Mouse (Mus musculus) myocyte (in vitro differentiated cells): Measurements from ENCODE around the gene Rpl23. TPM values are rescaled to one million over a fixed set of nuclear protein-coding genes. Genes with fewer than 3 reads are reported as not detected.

Experiments used
- H3K27me3 ChIP-seq: one replicate; pipeline ENCODE4 v1.6.1; 2011; ENCODE audit not compliant: control insufficient read depth, insufficient read depth, insufficient read length
- H3K36me3 ChIP-seq: one replicate; pipeline ENCODE4 v1.6.1; 2011; ENCODE audit not compliant: control insufficient read depth, insufficient read depth
- H3K4me2 ChIP-seq: one replicate; pipeline ENCODE4 v1.6.1; 2011; ENCODE audit warnings: low read depth, control low read depth
- H3K4me3 ChIP-seq: one replicate; pipeline ENCODE4 v1.5.1; 2011; ENCODE audit warnings: mild to moderate bottlenecking, control low read depth, moderate library complexity
- H3K79me2 ChIP-seq: one replicate; pipeline ENCODE4 v1.6.1; 2011; ENCODE audit not compliant: control insufficient read depth, insufficient read depth
- H3ac ChIP-seq: one replicate; pipeline ENCODE4 v1.6.1; 2011; ENCODE audit not compliant: control insufficient read depth, insufficient read length
- CEBPB ChIP-seq: IDR thresholded peaks from 2 replicates; pipeline ENCODE4 v1.6.1; 2011; ENCODE audit warnings: mild to moderate bottlenecking, moderate library complexity; ENCODE audit not compliant: poor library complexity, insufficient read depth, severe bottlenecking
- E2F4 ChIP-seq: IDR thresholded peaks from one replicate; pipeline ENCODE4 v1.6.1; 2011; ENCODE audit warnings: mild to moderate bottlenecking, control low read depth, moderate library complexity; ENCODE audit not compliant: insufficient read depth
- MAX ChIP-seq: IDR thresholded peaks from one replicate; pipeline ENCODE4 v1.6.1; 2011; ENCODE audit warnings: low read depth, mild to moderate bottlenecking, control low read depth
- MYOD1 ChIP-seq, 3 experiments: IDR thresholded peaks; one replicate each; pipeline ENCODE4 v1.6.1; 2011; ENCODE audit warnings: control low read depth in 2 of 3, low read depth in 2 of 3, mild to moderate bottlenecking in 2 of 3, moderate library complexity in 1 of 3; ENCODE audit not compliant: insufficient read length in 2 of 3, control insufficient read depth in 1 of 3
- MYOG ChIP-seq, 3 experiments: IDR thresholded peaks; one replicate each; pipeline ENCODE4 v1.6.1; 2011; ENCODE audit warnings: control low read depth in 2 of 3, low read depth in 2 of 3, mild to moderate bottlenecking in 2 of 3; ENCODE audit not compliant: insufficient read length in 2 of 3, control insufficient read depth in 1 of 3, insufficient read depth in 1 of 3
- POLR2A ChIP-seq: IDR thresholded peaks from one replicate; pipeline ENCODE4 v1.6.1; 2011; ENCODE audit warnings: low read depth, mild to moderate bottlenecking, control low read depth, moderate library complexity; ENCODE audit not compliant: insufficient read length
- POLR2AphosphoS2 ChIP-seq: IDR thresholded peaks from one replicate; pipeline ENCODE4 v1.6.1; 2011; ENCODE audit warnings: low read depth, control low read depth; ENCODE audit not compliant: insufficient read length
- REST ChIP-seq: IDR thresholded peaks from one replicate; pipeline ENCODE4 v1.6.1; 2011; ENCODE audit warnings: mild to moderate bottlenecking, control low read depth, moderate library complexity; ENCODE audit not compliant: insufficient read depth, insufficient read length
- SRF ChIP-seq: IDR thresholded peaks from one replicate; pipeline ENCODE4 v1.6.1; 2011; ENCODE audit warnings: low read depth; ENCODE audit not compliant: control insufficient read depth, insufficient read length
- TCF12 ChIP-seq: IDR thresholded peaks from one replicate; pipeline ENCODE4 v1.6.1; 2011; ENCODE audit warnings: mild to moderate bottlenecking, control low read depth; ENCODE audit not compliant: poor library complexity, insufficient read depth, severe bottlenecking
- TCF3 ChIP-seq: IDR thresholded peaks from one replicate; pipeline ENCODE4 v1.6.1; 2011; ENCODE audit warnings: low read depth, control low read depth; ENCODE audit not compliant: insufficient read length
- USF1 ChIP-seq: IDR thresholded peaks from one replicate; pipeline ENCODE4 v1.6.1; 2011; ENCODE audit warnings: low read depth, mild to moderate bottlenecking, control low read depth, moderate library complexity
- polyA plus RNA-seq: library from polyadenylated mRNA; unstranded; fragments of >200 nt; fragmentation: generic; extraction: Trizol; gene quantifications from one replicate; pipeline ENCODE4 v1.2.1, GENCODE M21; 2012; ENCODE audit warnings: missing spikeins

Gene Rpl23
- polyA plus RNA-seq, 1 experiment: 1,321 TPM

DNA sequence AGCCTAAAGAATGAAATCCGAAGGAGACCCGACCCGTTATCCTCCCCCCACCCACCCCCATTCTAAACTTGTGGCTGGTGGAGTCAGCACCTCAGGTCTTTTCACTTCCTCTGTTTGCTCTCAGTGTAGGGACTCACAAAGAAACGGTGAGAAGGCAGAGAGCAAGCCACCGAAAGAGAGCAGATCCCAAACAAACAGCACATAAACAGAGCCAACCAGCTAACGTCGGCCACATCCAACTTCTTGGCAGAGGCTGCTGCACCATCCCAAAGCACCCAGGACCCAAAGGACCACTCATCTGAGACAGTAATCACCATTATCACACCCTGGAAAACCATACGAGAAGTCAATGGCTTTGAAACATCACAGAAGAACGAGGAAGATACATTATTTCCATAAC lies 38.8 kb downstream of the Rpl23 start:
- H3ac ChIP-seq: peak overlapping the region; percentile 57
- H3K4me3 ChIP-seq: peak overlapping the region; percentile 44
- H3K79me2 ChIP-seq: peaks cover 58% of the 10 kb centered on the region
- peak overlapping the region; percentile 95 for H3K4me2 ChIP-seq
- peaks cover 6% of the 10 kb centered on the region for H3K36me3 ChIP-seq
- TF ChIP-seq TCF3 (no peak), USF1 (no peak), E2F4 (no peak), REST (no peak), TCF12 (no peak), POLR2AphosphoS2 (no peak), MYOD1 (IDR thresholded peaks at IDR 0.05; ENCODE audit: control insufficient read depth in 1 of 3, insufficient read length in 2 of 3, low read depth in 2 of 3) (no peak), SRF (no peak), MYOG (IDR thresholded peaks at IDR 0.05; ENCODE audit: control insufficient read depth in 1 of 3, insufficient read depth in 1 of 3, insufficient read length in 2 of 3, low read depth in 2 of 3) (no peak), CEBPB (no peak), MAX (no peak), POLR2A (no peak)
- H3K27me3 ChIP-seq: no peaks in the 10 kb centered on the region

DNA sequence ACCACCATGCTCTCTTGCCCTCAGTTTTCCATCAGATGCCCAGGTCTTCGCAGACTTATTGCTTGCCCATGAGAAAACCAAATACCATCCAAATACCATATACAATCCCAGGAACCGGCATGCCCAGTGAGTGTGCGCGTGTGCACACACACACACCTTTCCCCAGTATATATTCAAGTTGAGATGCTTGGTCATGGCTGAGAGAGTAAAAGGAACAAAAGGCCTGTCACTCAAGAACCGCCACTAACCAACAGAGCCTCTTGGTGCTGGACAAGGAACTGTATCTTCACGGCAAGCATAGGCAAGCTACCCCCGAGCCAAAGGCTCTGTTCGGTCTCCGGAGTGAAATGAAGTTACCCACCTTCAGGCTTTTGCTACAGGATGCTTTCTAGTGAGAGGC lies 39.6 kb downstream of the Rpl23 start:
- TF ChIP-seq MYOG (IDR thresholded peaks at IDR 0.05; ENCODE audit: control insufficient read depth in 1 of 3, insufficient read depth in 1 of 3, insufficient read length in 2 of 3, low read depth in 2 of 3) (no peak), E2F4 (no peak), POLR2AphosphoS2 (no peak), SRF (no peak), USF1 (no peak), REST (no peak), TCF3 (no peak), POLR2A (no peak), MAX (no peak), MYOD1 (IDR thresholded peaks at IDR 0.05; ENCODE audit: control insufficient read depth in 1 of 3, insufficient read length in 2 of 3, low read depth in 2 of 3) (no peak), CEBPB (no peak), TCF12 (no peak)
- Histone ChIP-seq H3K4me2 (peak overlapping the region; percentile 95), H3K4me3 (peak overlapping the region; percentile 44), H3K79me2 (peaks cover 64% of the 10 kb centered on the region), H3K27me3 (no peaks in the 10 kb centered on the region), H3K36me3 (no peaks in the 10 kb centered on the region), H3ac (no peak overlapping the region)

DNA sequence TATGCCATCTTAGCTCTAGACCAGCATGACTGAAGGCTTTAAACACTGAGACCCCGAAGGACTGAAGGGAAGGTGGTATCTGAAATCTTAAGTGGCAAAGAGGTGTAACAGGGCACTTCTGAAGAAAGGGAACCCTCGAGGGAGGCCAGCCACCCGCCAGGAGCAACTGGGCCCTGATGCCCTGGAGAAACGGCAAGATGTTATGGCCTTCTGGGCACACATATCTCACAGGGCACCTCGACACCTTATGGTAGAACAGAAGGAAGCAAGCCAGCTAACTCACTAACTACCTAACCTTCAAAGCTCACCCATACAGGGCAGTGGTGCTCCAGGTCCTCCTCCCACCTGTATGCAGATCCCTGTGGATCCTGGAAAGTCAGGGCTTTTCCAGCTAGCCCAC lies 40.1 kb downstream of the Rpl23 start:
- H3ac ChIP-seq: no peak overlapping the region
- no peaks in the 10 kb centered on the region for H3K27me3 ChIP-seq
- no peaks in the 10 kb centered on the region for H3K36me3 ChIP-seq
- H3K4me2 ChIP-seq: peak overlapping the region; percentile 95
- H3K4me3 ChIP-seq: peak overlapping the region; percentile 44
- peaks cover 64% of the 10 kb centered on the region for H3K79me2 ChIP-seq
- TF ChIP-seq MYOG (IDR thresholded peaks at IDR 0.05; ENCODE audit: control insufficient read depth in 1 of 3, insufficient read depth in 1 of 3, insufficient read length in 2 of 3, low read depth in 2 of 3) (no peak), POLR2A (no peak), POLR2AphosphoS2 (no peak)

DNA sequence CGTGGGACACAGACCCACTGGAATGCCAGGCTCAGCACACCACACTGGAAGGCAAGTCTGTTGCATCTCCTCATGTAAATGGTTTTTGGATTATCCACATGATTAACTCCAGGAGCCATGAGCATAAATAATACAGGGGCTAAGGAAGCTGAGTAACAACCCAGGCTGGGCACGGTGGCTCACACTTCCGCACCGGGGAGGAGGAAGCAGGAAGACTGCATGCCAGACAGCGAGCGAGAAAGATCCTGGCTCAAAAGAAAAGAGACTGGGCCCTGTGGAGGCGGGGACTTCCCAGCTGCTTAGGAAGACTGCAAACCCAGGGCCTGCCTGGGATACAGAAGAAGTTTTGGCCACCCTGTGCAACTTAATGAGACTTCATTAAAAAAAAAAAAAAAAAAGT lies 42.0 kb downstream of the Rpl23 start:
- TF ChIP-seq REST: no peak
- TF ChIP-seq MYOG (IDR thresholded peaks at IDR 0.05; ENCODE audit: control insufficient read depth in 1 of 3, insufficient read depth in 1 of 3, insufficient read length in 2 of 3, low read depth in 2 of 3): no peak
- no peak for TF ChIP-seq SRF
- TF ChIP-seq MYOD1 (IDR thresholded peaks at IDR 0.05; ENCODE audit: control insufficient read depth in 1 of 3, insufficient read length in 2 of 3, low read depth in 2 of 3): no peak
- TF ChIP-seq MAX: no peak
- no peak for TF ChIP-seq USF1
- no peak for TF ChIP-seq POLR2AphosphoS2
- no peak for TF ChIP-seq POLR2A
- no peak for TF ChIP-seq TCF12
- no peak for TF ChIP-seq E2F4
- TF ChIP-seq CEBPB: no peak
- TF ChIP-seq TCF3: no peak
- Histone ChIP-seq H3K79me2 (peaks cover 82% of the 10 kb centered on the region), H3ac (no peak overlapping the region), H3K4me2 (no peak overlapping the region), H3K36me3 (no peaks in the 10 kb centered on the region), H3K27me3 (no peaks in the 10 kb centered on the region), H3K4me3 (no peak overlapping the region)

DNA sequence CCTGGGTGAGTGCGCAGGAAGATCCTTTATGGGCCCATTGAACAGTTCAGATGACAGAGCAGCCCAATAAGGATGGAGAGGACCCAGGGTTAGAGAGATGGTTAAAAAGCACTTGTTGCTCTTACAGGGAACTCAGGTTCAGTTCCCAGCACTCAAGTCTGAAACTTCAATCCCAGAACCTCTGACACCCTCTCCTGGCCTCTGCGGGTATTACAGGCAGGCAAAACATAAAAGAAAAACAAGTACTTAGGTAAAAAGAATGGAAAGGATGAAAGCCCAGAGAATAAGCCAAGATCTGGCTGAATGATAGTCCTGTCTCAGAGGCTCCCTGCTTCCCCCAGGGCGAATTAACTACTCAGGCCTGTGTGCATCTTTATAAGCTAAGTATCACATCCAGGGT lies 43.1 kb downstream of the Rpl23 start:
- Histone ChIP-seq H3K27me3 (no peaks in the 10 kb centered on the region), H3K4me2 (no peak overlapping the region), H3K4me3 (no peak overlapping the region), H3K79me2 (peaks cover 84% of the 10 kb centered on the region), H3K36me3 (no peaks in the 10 kb centered on the region), H3ac (no peak overlapping the region)
- TF ChIP-seq CEBPB (no peak), POLR2AphosphoS2 (no peak), REST (no peak), MYOD1 (IDR thresholded peaks at IDR 0.05; ENCODE audit: control insufficient read depth in 1 of 3, insufficient read length in 2 of 3, low read depth in 2 of 3) (no peak), POLR2A (no peak), MAX (no peak), USF1 (no peak), TCF12 (no peak), TCF3 (no peak)
